Mouse (Mus musculus): ENCODE results near the gene Rgs9. TPM values are rescaled to one million over a fixed set of nuclear protein-coding genes. Genes with fewer than 3 reads are reported as not detected.
"Not testable (repeated sequence)": the region's sequence is repeated elsewhere in the genome, so short reads cannot be mapped to it uniquely, and the experiment has no call there.

Rgs9 gene
- polyA plus RNA-seq (2012; rRNA removed): 10.3 and 15.5 TPM in 2 replicates

DNA sequence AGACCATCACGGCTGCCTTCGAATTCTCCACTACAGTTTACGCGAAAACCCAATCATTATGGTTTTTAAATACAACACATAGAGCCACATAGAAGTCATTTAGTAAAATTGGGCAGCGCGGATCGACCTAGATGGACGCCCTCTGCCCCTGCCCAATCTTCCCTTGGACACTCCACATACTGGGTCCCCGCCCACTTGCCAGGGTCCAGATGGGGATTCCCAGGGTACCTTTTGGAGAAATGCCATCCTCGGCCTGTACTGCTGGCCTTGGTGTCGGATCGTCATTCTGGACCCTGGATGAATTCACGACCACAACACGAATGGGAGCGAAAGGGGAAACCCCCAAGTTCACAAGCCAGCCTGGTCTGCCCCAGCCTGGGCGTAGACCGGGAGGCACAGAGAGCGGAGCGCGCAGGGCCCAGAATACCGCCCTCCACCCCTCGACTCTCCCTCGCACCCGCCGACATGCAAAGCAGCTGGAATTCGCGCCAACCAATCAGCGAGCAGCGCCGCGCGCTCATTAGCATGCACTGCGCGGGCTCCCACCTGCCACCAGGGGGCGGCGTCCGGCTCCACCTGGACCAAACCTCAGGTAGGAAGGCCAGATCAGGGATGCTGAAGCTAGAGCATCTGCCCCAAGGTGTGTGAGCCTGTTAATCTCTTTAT lies at the start of gene Rgs9:
Gene Rgs9 (minus strand): TSS at position 420 of the 666 bp plus-strand sequence.
- TF ChIP-seq POLR2A (IDR thresholded peaks at IDR 0.05; ENCODE audit: borderline replicate concordance, extremely low read depth, insufficient read depth, insufficient read length, poor library complexity, severe bottlenecking) (peak; percentile 43; the same call in 1 of the 2 replicates), CTCF (IDR thresholded peaks at IDR 0.05; ENCODE audit: borderline replicate concordance, extremely low read depth, insufficient read depth, insufficient read length) (peak; percentile 96)
- peak; percentile 96 for DNase-seq (ENCODE audit: low read depth)

DNA sequence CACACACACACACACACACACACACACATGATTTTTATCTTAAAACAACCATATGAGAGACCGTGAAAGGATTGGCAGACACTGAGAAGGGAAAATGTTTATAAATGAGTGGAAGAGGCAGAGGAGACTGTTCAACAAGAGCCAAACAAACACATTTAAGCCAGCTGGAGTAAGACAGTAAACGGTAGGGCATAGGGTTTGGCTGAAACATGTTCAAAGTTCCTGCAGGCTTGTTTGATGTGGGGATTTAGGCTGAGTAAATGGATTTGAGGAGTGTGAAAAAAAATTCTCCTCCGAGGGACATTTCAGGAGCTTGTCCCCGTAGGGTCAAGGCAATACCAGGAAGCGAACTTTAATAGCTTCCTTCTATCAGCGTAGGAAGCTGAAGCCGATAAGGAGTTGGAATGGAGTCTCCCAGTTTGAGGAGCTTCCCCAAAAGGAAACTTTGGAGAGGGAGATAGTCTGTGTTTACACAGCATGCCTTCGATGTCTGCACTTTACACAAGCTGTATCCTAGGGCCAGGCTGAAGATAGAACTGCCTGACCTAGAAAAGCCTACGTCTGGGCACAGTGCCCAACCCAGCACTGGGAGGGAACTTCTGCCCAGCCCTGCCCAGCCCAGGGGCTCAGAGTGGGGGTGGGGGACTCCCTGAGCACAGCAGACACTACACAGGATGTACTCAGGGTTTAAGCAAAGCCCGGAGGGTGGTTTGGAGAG lies 49.5 kb upstream of the Rgs9 start:
- TF ChIP-seq CTCF (IDR thresholded peaks at IDR 0.05; ENCODE audit: borderline replicate concordance, extremely low read depth, insufficient read depth, insufficient read length): no peak
- peak; percentile 87 for DNase-seq (ENCODE audit: low read depth)

DNA sequence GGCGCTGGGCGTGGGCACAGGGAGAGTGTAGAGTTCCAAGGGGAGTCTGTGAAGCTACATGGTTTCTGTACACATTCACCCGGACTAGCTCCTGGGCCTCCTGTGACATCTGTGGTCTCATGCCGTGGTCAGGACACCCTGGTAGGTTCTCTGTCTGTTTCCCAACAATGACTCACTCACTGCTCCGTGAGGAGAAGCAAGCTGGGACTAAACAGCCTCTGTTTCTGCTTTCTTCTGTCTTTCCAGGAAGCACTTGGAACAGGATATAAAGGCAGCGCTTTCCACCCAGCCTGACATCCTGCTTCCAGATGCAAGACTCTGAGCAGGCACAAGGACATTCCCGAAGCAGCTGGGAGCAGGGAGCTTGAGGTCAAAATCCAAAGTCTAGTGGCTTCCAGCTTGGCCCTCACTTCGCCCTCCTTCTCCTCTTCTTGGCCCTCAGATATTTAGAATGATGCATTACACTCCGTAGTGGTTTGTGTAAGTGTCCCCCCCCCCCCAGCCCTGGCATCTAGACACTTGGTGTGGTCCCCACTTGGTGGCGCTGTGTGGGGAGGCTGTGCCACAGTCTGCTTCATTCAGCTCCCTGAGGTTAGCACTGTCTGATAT lies 46.2 kb upstream of the Rgs9 start:
- DNase-seq (ENCODE audit: low read depth): no peak
- peak; percentile 52 for TF ChIP-seq CTCF (IDR thresholded peaks at IDR 0.05; ENCODE audit: borderline replicate concordance, extremely low read depth, insufficient read depth, insufficient read length)
- TF ChIP-seq POLR2A (IDR thresholded peaks at IDR 0.05; ENCODE audit: borderline replicate concordance, extremely low read depth, insufficient read depth, insufficient read length, poor library complexity, severe bottlenecking): no peak

DNA sequence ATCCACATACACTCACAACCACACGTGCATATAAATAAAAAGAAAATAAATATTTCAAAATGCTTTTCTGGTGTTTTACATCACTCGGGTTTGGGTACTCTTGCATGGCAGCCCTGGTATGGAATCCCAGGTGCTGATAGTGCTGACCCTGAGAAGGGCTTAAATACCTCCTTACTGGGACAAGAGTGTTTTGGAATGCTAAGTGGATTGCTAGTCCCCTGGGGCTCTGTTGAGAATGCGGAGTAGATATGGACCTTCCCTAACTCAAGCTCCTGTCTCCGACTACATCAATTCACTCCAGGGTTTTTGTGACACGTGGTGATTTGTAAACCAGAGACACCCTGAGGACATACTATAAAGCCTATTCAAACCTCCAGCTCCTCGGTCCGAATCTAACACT lies 45.6 kb upstream of the Rgs9 start:
- DNase-seq (ENCODE audit: low read depth): no peak
- TF ChIP-seq POLR2A (IDR thresholded peaks at IDR 0.05; ENCODE audit: borderline replicate concordance, extremely low read depth, insufficient read depth, insufficient read length, poor library complexity, severe bottlenecking) (no peak), CTCF (IDR thresholded peaks at IDR 0.05; ENCODE audit: borderline replicate concordance, extremely low read depth, insufficient read depth, insufficient read length) (no peak)

DNA sequence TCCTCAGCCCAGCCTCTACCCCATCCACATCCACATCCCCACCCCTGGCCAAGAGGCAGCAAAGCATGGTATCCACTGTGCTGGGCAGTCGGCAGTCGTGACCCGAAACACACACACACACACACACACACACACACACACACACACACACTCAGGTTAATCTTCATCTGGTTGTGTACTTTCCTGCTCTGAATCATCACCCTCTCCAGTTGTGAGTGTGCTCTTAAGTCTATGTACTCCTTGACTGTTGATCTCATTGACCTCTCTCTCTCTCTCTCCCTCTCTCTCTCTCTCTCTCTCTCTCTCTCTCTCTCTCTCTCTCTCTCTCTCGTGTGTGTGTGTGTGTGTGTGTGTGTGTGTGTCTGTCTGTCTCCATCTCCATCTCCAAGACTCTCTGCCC lies 44.7 kb upstream of the Rgs9 start:
- not testable (repeated sequence) for DNase-seq (ENCODE audit: low read depth)

DNA sequence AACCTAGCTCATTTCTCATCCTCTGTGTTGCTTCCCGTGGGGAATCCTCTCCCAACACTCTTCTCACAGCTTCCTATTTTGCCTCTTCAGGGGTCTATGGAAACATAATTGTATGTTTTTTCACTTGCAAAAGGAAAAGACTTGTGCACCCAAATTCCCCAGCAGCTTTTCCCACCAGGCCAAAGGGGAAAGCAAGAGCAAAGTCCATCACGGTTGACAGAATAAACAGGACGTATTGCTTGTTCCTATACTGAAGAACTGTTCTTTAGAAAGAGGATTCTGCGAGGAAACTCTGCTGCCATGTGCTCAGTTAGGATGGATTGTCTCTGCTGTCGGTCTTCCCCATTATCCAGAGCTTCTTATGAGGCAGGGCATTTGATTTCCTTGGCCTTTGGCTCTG lies 42.6 kb upstream of the Rgs9 start:
- no peak for DNase-seq (ENCODE audit: low read depth)
- no peak for TF ChIP-seq POLR2A (IDR thresholded peaks at IDR 0.05; ENCODE audit: borderline replicate concordance, extremely low read depth, insufficient read depth, insufficient read length, poor library complexity, severe bottlenecking)
- TF ChIP-seq CTCF (IDR thresholded peaks at IDR 0.05; ENCODE audit: borderline replicate concordance, extremely low read depth, insufficient read depth, insufficient read length): no peak

DNA sequence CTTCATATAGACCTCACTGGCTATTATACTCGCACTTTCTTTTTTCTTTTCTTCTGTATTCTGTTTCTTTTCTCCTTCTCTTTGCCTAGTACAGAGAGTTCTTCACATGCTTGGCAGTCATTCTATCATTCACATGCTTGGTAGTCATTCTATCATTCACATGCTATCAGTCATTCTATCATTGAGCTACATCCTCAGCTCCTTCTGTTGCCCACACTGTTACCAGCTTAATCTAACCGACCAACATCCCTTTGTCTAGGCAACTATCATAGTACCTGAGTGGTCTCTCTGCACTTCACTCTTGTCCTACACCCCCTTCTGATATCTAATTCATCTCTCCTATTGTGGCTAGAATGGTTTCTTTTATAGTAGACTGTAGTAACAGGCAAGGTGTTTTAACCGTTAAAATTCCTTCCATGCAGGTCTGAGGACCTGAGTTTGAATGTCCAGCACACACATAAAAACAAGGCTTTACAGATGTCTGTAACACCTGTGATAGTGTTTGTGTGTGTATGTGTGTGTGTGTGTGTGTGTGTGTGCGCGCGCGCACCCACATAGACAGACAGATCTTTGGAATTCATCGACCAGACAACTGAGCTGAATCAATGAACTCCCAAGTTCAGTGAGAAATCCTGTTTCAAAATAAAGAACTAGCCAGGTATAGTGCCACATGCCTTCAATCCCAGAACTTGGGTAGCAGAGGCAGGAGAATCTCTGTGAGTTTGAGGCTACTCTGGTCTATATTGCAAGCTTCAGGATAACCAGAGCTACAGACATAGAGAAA lies 41.4 kb upstream of the Rgs9 start:
- TF ChIP-seq POLR2A (IDR thresholded peaks at IDR 0.05; ENCODE audit: borderline replicate concordance, extremely low read depth, insufficient read depth, insufficient read length, poor library complexity, severe bottlenecking) (no peak), CTCF (IDR thresholded peaks at IDR 0.05; ENCODE audit: borderline replicate concordance, extremely low read depth, insufficient read depth, insufficient read length) (no peak)
- no peak for DNase-seq (ENCODE audit: low read depth)

DNA sequence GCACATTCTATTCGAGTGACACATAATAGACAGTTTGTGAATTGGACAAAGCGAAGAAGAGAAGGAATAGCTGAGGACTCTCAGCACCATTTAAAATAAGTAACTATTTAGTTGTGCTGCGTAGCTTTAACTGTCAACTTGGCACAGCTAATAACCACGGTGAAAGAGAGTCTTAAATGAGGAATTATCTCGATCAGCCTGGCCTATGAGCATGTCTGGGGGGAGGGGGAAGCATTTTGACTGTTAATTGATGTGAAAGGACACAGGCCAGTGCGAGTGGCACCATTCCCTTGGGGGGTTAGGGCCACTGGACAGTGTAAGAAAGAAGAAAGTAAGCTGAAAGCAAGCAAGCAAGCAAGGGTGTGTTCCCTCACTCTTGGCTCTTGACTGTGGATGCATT lies 38.0 kb upstream of the Rgs9 start:
- TF ChIP-seq POLR2A (IDR thresholded peaks at IDR 0.05; ENCODE audit: borderline replicate concordance, extremely low read depth, insufficient read depth, insufficient read length, poor library complexity, severe bottlenecking) (no peak), CTCF (IDR thresholded peaks at IDR 0.05; ENCODE audit: borderline replicate concordance, extremely low read depth, insufficient read depth, insufficient read length) (no peak)
- no peak for DNase-seq (ENCODE audit: low read depth)

DNA sequence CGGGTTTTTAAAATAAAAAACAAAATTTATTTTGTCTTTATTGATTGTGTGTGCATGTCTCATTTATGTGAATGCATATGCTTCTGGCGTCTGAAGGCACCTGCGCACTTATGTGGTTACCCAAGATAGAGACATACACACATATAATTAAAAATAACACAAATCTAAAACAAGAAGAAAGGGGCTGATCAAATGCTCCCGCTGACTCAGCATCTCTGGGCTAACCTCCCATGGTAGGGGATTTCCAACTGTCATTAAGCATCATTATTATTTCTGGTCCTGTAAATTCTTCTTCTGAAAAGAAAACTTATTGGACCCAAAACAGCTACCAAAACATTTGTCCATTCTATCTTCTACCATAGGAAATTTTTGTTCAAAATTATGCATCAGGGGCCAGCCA lies 36.8 kb upstream of the Rgs9 start:
- TF ChIP-seq POLR2A (IDR thresholded peaks at IDR 0.05; ENCODE audit: borderline replicate concordance, extremely low read depth, insufficient read depth, insufficient read length, poor library complexity, severe bottlenecking) (no peak), CTCF (IDR thresholded peaks at IDR 0.05; ENCODE audit: borderline replicate concordance, extremely low read depth, insufficient read depth, insufficient read length) (no peak)
- DNase-seq (ENCODE audit: low read depth): no peak

DNA sequence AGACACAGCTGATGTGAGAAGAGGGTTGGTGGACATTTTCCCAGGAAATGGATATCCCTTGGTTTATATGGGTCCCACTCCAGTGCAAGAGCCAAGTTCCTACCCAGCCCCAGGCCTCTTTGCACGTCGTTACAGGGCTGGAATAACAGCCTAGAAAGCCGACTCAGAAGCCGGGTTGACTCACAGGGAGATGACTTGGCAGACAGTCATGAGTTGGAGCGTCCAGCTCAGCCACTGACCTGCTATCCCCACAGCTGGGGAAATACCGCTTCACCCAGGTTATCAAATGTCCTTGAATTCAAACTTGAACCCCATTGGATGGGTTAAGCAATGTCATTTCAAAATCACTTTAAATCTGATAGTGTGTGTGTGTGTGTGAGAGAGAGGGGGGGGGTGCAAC lies 34.8 kb upstream of the Rgs9 start:
- TF ChIP-seq POLR2A (IDR thresholded peaks at IDR 0.05; ENCODE audit: borderline replicate concordance, extremely low read depth, insufficient read depth, insufficient read length, poor library complexity, severe bottlenecking): no peak
- no peak for TF ChIP-seq CTCF (IDR thresholded peaks at IDR 0.05; ENCODE audit: borderline replicate concordance, extremely low read depth, insufficient read depth, insufficient read length)
- DNase-seq (ENCODE audit: low read depth): no peak

DNA sequence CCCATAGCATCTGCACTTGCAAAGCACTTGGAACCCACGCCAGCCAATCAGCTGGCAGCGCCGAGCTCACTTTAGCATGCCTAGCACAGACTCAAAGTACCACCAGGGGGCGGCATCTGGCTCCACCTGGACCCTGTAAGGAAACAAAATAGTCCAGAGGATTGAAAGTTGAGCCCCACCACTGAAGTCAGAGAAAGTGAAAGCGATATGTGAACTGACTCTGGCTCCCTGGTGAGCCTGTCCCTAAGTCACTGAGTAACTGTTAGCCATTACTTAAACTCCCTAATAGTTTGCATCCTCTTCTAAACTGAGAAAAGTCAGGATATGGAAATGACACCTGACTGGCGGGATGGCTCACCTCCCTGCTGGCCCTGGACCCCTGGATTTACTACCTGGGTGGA lies 33.5 kb upstream of the Rgs9 start:
- peak; percentile 96 for DNase-seq (ENCODE audit: low read depth)
- peak; percentile 93 for TF ChIP-seq CTCF (IDR thresholded peaks at IDR 0.05; ENCODE audit: borderline replicate concordance, extremely low read depth, insufficient read depth, insufficient read length)
- no peak for TF ChIP-seq POLR2A (IDR thresholded peaks at IDR 0.05; ENCODE audit: borderline replicate concordance, extremely low read depth, insufficient read depth, insufficient read length, poor library complexity, severe bottlenecking)

All from brain, embryonic 14.5 days (tissue).